Comparison of ENCODE assay signal across 27 mouse cellular contexts in genomic region chr15:98157253-98157652, GRCm38 (mm10). TPM values are rescaled to one million over a fixed set of nuclear protein-coding genes. Genes with fewer than 3 reads are reported as not detected.
"Had no signal": no experiment of that assay in that cellular context is flagged by ENCODE, and none has a peak within 500 bp of the region (broad histone marks: within the 10 kb centered on the region; RNA-seq: fewer than 3 reads in every experiment).

No protein-coding gene starts in this region.

- H3K4me1 ChIP-seq: midbrain, embryonic 13.5 days; neural tube, embryonic 13.5 days; neural tube, embryonic 15.5 days had no signal

- ATAC-seq: midbrain, embryonic 13.5 days; midbrain, embryonic 16.5 days had no signal

- H3K27me3 ChIP-seq: midbrain, embryonic 13.5 days; neural tube, embryonic 13.5 days; neural tube, embryonic 15.5 days had no signal

- H3K9me3 ChIP-seq: midbrain, embryonic 10.5 days; midbrain, embryonic 13.5 days; neural tube, embryonic 13.5 days; neural tube, embryonic 15.5 days had no signal

- H3K27ac ChIP-seq: midbrain, embryonic 10.5 days; midbrain, embryonic 13.5 days; neural tube, embryonic 13.5 days; neural tube, embryonic 15.5 days had no signal

- H3K36me3 ChIP-seq: midbrain, embryonic 10.5 days; midbrain, embryonic 13.5 days; neural tube, embryonic 13.5 days; neural tube, embryonic 15.5 days had no signal

- H3K4me3 ChIP-seq: midbrain, embryonic 10.5 days; midbrain, embryonic 13.5 days; myocyte; neural tube, embryonic 13.5 days; neural tube, embryonic 15.5 days had no signal

- H3K9ac ChIP-seq: lung, embryonic 14.5 days; midbrain, embryonic 13.5 days; neural tube, embryonic 13.5 days; neural tube, embryonic 15.5 days had no signal

- DNase-seq: lung, adult 18-20 months; lung, embryonic 14.5 days; lung, postnatal 10 days; lung, postnatal 4 days; retina, postnatal 1 day; right cerebral cortex, adult 18-20 months; right cerebral cortex, postnatal 25 days; right cerebral cortex, postnatal 4 days; spleen, adult 18-20 months; thymus, adult 18-20 months; thymus, postnatal 14 days; thymus, postnatal 36 days had no signal

- H3K4me2 ChIP-seq: lung, embryonic 14.5 days; midbrain, embryonic 13.5 days; neural tube, embryonic 13.5 days; neural tube, embryonic 15.5 days had no signal

RNA-seq across cellular contexts. Expression of gene Ccdc184, which starts 9.7 kb away (rescaled TPM):
- total RNA-seq: megakaryocyte, adult 5-6 weeks; megakaryocyte-erythroid progenitor cell, adult 5-6 weeks had no signal
- polyA plus RNA-seq: lung, embryonic 14.5 days had no signal

RNA-seq across cellular contexts. Expression of gene Olfr288, which starts 38.1 kb away (rescaled TPM):
- total RNA-seq: megakaryocyte, adult 5-6 weeks; megakaryocyte-erythroid progenitor cell, adult 5-6 weeks had no signal
- polyA plus RNA-seq: liver, embryonic 16.5 days; lung, embryonic 14.5 days; lung, embryonic 16.5 days; midbrain, embryonic 10.5 days; midbrain, embryonic 13.5 days; midbrain, embryonic 16.5 days; myocyte; neural tube, embryonic 11.5 days; neural tube, embryonic 13.5 days; neural tube, embryonic 15.5 days; small intestine, adult 2 months; stomach, embryonic 14.5 days; stomach, embryonic 16.5 days; thymus, postnatal 0 days had no signal
